Mouse (Mus musculus) heart, postnatal 25 days (tissue): ENCODE results near the gene Sh3glb1. TPM values are rescaled to one million over a fixed set of nuclear protein-coding genes. Genes with fewer than 3 reads are reported as not detected.

Experiments used
- DNase-seq: peaks from one replicate; pipeline ENCODE4 v3.0.0; 2022; ENCODE audit warnings: low spot score
- intact Hi-C: fragments of 180-260 bp; cut with DNase I; formaldehyde crosslinking; loops from one replicate; pipeline ENCODE4 v1.15.1; 2025
- total RNA-seq, 2 experiments: library from RNA; stranded (reverse); gene quantifications; 2 replicates each; pipeline ENCODE4 v1.2.3; 2021

The Sh3glb1 gene
- total RNA-seq, 2 experiments from 2014 or later = 330 to 353 TPM

GRCm38 (mm10) chr3:144638110-144638509 lies 82.0 kb downstream of the Sh3glb1 start:
- no peak for DNase-seq
- intact Hi-C loops = no loop called here

- no peak for DNase-seq
- intact Hi-C loops = no loop called here
Measured at GRCm38 (mm10) chr3:144635236-144635635, 84.9 kb downstream of the Sh3glb1 start.

Other genes starting within 250 kb of the Sh3glb1 start
- gene Hs2st1, start 150.2 kb downstream of the Sh3glb1 start, total RNA-seq = 10 to 100 TPM in 1 of 2 experiments, 1 to 10 TPM in 1; 9.8 to 10.3 TPM
- 100 to 1,000 TPM; 141 to 147 TPM for gene Selenof, start 150.0 kb downstream of the Sh3glb1 start, total RNA-seq
- gene Clca3a1, start 40.6 kb upstream of the Sh3glb1 start, total RNA-seq = 1 to 10 TPM; 1.0 to 1.1 TPM
- under 1 TPM; 0.10 to 0.22 TPM for gene Clca3a2, start 99.2 kb upstream of the Sh3glb1 start, total RNA-seq
- gene Clca3b, start 129.0 kb upstream of the Sh3glb1 start, total RNA-seq = not detected
- gene Clca4b, start 212.2 kb upstream of the Sh3glb1 start, total RNA-seq = not detected